Mouse (Mus musculus) bone marrow, adult 2 months (tissue): Measurements from ENCODE around the gene Bard1. TPM values are rescaled to one million over a fixed set of nuclear protein-coding genes. Genes with fewer than 3 reads are reported as not detected.

Experiments used
- H3K27ac ChIP-seq: fragments of 200-500 bp; 2 replicates; pipeline ENCODE4 v1.5.1; 2012; ENCODE audit warnings: low read depth, mild to moderate bottlenecking, control low read depth, inconsistent platforms, low read length; ENCODE audit not compliant: control insufficient read depth, poor library complexity, insufficient read depth
- H3K4me1 ChIP-seq: fragments of 200-500 bp; 2 replicates; pipeline ENCODE4 v1.6.1; 2011; ENCODE audit warnings: low read length; ENCODE audit not compliant: control insufficient read depth, insufficient read depth
- H3K4me3 ChIP-seq: fragments of 200-500 bp; replicated peaks from 2 replicates; pipeline ENCODE3; 2011; ENCODE audit warnings: mild to moderate bottlenecking, low read depth, low read length, control low read depth; ENCODE audit not compliant: control insufficient read depth
- CTCF ChIP-seq: fragments of 200-500 bp; IDR thresholded peaks from 2 replicates; pipeline ENCODE4 v1.5.1; 2011; ENCODE audit warnings: low read length, control low read depth; ENCODE audit not compliant: control insufficient read depth, insufficient read depth
- POLR2A ChIP-seq: fragments of 200-500 bp; IDR thresholded peaks from 2 replicates; pipeline ENCODE4 v1.6.1; 2011; ENCODE audit warnings: low read depth, mild to moderate bottlenecking, control low read depth, low read length, borderline replicate concordance; ENCODE audit not compliant: control insufficient read depth
- WGBS: fragments of 180-500 bp; shearing (Covaris S2); methylation state at CpG from one replicate; pipeline ENCODE4 v1.1.7; 2018; 5-methylcytosine and 5-hydroxymethylcytosine counted together
- polyA plus RNA-seq: library from polyadenylated mRNA; stranded (reverse); fragments of >200 nt; gene quantifications from 2 replicates; pipeline ENCODE4 v1.2.4, GENCODE M21; 2011; ENCODE audit warnings: low replicate concordance; ENCODE audit not compliant: missing spikeins, insufficient read depth, insufficient read length

The Bard1 gene
- polyA plus RNA-seq, 1 experiment, result 12.1 TPM

GRCm38 (mm10) chr1:71070771-71071170 lies 32.2 kb downstream of the Bard1 start:
- H3K4me1 ChIP-seq, result no peaks in the 10 kb centered on the region; the same call in 1 of the 2 replicates
- no peak overlapping the region for H3K4me3 ChIP-seq
- TF ChIP-seq POLR2A, result no peak
- TF ChIP-seq CTCF, result no peak
- H3K27ac ChIP-seq, result no peak overlapping the region

DNA sequence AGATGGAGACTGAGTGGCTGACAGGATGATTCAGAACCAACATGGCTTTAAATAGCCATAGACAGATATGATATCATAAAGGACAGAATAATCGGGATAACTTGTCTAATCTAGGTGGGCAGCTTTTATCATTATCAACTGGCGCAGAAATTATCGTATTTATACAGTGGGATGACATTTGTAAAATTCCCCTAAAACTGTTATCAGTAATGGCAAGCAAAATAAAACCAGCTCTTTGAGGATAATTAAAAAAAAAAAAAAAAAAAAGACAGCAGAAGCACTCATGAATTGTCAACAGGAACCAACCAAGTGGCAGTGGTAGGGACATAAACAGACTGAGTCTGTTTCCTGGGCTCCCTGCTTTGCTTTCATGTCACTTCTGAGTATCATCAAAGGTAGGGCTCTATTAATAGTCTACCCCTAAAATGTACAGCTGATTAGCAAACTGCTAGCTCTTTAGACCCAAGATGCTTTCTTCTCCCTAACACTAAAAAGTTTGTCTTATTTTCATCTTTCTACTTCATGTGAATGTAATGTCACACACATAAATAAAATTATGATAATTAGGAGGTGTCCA lies 34.1 kb downstream of the Bard1 start:
- Histone ChIP-seq H3K27ac (no peak overlapping the region), H3K4me3 (no peak overlapping the region), H3K4me1 (no peaks in the 10 kb centered on the region; the same call in 1 of the 2 replicates)
- 73% methylated on average over 3 of the region's 3 CpGs for WGBS
- no peak for TF ChIP-seq CTCF
- no peak for TF ChIP-seq POLR2A

DNA sequence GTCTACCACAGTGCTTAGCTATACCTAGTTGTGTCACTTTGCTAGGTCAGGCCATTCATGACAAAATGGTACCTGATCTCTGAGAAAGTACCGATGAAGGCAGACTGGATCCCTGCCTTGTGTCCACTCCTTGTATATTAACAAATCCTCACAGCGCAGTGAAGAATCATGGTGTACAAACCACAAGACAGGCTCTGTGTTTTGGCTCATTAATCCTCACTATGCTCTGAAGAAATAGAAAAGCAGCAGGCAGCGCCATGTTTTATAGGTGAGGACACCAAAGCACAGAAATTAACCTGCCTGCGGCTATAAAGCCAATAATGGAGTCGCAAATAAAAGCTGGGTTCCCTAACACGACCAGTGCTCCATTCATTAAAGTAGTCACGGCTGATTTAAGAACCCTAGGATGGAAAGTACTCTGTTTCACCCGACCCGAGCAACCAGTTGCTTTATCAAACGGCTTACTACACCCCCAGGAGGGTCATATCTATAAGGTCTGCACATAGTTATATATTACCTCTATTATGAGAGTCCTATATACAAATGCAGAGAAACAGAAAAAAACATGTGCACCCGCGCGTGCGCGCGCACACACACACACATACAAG lies 39.0 kb downstream of the Bard1 start:
- no peaks in the 10 kb centered on the region for H3K4me1 ChIP-seq
- 96% methylated on average over 16 of the region's 16 CpGs for WGBS
- no peak overlapping the region for H3K27ac ChIP-seq
- no peak for TF ChIP-seq POLR2A
- no peak for TF ChIP-seq CTCF
- no peak overlapping the region for H3K4me3 ChIP-seq

- Histone ChIP-seq H3K4me3 (no peak overlapping the region), H3K4me1 (no peaks in the 10 kb centered on the region), H3K27ac (no peak overlapping the region)
- WGBS, result 70% methylated on average over 4 of the region's 4 CpGs
- TF ChIP-seq POLR2A (no peak), CTCF (no peak)
These were observed 46.8 kb downstream of the Bard1 start for GRCm38 (mm10) chr1:71056143-71056542.

GRCm38 (mm10) chr1:71055454-71055853 lies 47.5 kb downstream of the Bard1 start:
- WGBS, result 91% methylated on average over 1 of the region's 1 CpGs
- Histone ChIP-seq H3K4me1 (no peaks in the 10 kb centered on the region), H3K27ac (no peak overlapping the region), H3K4me3 (no peak overlapping the region)
- TF ChIP-seq CTCF (no peak), POLR2A (no peak)

DNA sequence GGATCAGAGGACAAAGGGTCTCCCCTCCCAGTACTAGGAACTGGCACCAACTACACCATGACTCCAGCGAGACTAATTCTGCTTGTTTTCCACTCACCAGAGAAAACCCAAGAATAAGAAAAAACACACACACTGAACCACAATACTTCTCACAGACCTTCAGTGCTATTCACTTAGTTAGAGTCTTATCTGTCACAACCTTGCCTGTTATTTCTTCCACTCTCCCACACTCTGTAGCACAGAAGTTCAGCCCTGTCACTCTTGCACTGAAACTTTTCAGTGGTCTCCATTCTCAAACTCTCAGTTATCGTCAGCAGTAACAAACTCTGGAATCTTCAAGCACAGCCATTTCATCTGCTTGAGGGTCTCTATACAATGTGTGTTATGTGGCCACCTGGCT lies 50.2 kb downstream of the Bard1 start:
- 70% methylated on average over 2 of the region's 2 CpGs for WGBS
- Histone ChIP-seq H3K4me1 (no peaks in the 10 kb centered on the region), H3K27ac (no peak overlapping the region), H3K4me3 (no peak overlapping the region)
- TF ChIP-seq POLR2A (no peak), CTCF (no peak)

DNA sequence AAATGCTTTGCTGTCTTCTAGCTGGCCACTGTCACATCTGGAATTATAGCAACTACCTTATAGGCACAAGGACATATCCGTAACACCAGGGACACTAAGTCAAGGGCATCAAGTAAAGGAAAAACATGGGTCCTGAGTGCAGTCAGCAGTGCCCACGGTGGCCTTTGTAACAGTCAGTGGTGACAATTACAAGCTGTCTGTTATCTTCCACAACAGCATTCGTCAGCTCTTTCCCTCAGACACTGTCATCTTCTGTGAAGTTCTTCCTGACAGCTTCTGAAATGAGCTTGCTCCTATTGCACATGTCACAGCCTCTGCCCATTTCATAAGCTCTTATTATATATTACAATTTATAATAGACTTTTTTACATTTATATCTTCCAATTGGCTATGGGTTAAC lies 50.7 kb downstream of the Bard1 start:
- no peaks in the 10 kb centered on the region for H3K4me1 ChIP-seq
- WGBS, result 79% methylated on average over 3 of the region's 3 CpGs

DNA sequence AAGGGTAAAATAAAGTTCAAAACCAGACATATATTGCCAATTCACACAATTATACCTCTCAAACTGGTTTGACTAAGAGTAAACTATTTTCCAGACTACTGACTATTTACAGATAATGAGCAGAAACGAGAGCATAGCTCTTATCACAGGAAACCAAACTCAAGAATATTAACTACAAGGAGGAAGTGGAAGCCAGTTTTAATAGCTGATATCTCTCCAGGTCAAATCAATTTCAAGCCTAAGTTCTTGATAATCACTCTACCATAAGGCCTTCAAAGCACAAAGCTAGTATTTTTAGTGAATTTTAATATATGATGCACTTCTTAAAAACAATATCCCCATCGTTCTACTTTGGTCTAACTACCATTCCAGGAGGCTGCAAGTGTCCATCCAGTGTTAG lies 57.8 kb downstream of the Bard1 start:
- Histone ChIP-seq H3K4me1 (peaks cover 1% of the 10 kb centered on the region; the same call in 1 of the 2 replicates), H3K27ac (no peak overlapping the region), H3K4me3 (no peak overlapping the region)
- WGBS, result 36% methylated on average over 2 of the region's 2 CpGs
- TF ChIP-seq POLR2A (no peak), CTCF (no peak)

More for the DNA sequence above, 50.7 kb downstream of the Bard1 start:
- no peak overlapping the region for H3K27ac ChIP-seq
- TF ChIP-seq CTCF, result no peak
- TF ChIP-seq POLR2A, result no peak
- no peak overlapping the region for H3K4me3 ChIP-seq
